ENCODE assay signal across 8 mouse cellular contexts in the genomic region with DNA sequence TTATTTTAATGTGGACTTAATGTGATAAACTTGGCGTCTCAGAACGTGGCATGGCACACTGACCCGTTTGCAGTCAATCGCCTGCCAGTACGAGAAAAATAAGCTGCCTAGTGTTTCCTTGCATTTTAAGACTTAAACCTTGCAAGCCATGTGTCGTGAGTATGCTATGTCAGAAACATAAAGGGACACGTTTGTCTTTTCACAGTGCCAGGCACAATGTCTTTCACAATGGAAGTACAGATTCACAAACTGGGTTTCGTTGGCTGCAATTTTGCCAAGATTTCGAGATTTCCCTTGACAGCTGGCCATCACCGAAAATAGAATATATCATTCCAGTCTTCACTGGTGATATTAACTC. TPM values are rescaled to one million over a fixed set of nuclear protein-coding genes. Genes with fewer than 3 reads are reported as not detected.
DNase-seq lines count a peak whose midpoint lies in the region; ATAC-seq and TF ChIP-seq lines count a peak whose summit lies in the region.

No protein-coding gene starts in this region.

- no peak for TF ChIP-seq CTCF in cerebellum, adult 2 months (IDR thresholded peaks at IDR 0.05; ENCODE audit: borderline replicate concordance, insufficient read depth, low read depth, low read length)
- no peak for TF ChIP-seq CTCF in small intestine, adult 2 months (IDR thresholded peaks at IDR 0.05; ENCODE audit: extremely low read depth, insufficient read length, insufficient replicate concordance, low read depth, low read length)

- H3K9ac ChIP-seq in limb, embryonic 11.5 days (ENCODE audit: low read length): peak overlapping the region; percentile 92

- no peak for DNase-seq in cerebellum, adult 2 months
- DNase-seq in cerebellum, postnatal 10 days: no peak
- DNase-seq in limb, embryonic 11.5 days (ENCODE audit: low spot score): no peak
- DNase-seq in T-cell, adult 2 months (ENCODE audit: low spot score): no peak
- DNase-seq in adrenal gland, adult 18-20 months (ENCODE audit: low spot score in 2 of 2): no peak

- no peaks in the 10 kb centered on the region for H3K4me1 ChIP-seq in cerebellum, adult 2 months (ENCODE audit: control insufficient read depth, insufficient read depth, low read length)
- H3K4me1 ChIP-seq in megakaryocyte, embryonic 14.5 days: peaks cover 61% of the 10 kb centered on the region
- peaks cover 7% of the 10 kb centered on the region for H3K4me1 ChIP-seq in limb, embryonic 11.5 days (ENCODE audit: control insufficient read depth, insufficient read depth, low read length)
- H3K4me1 ChIP-seq in small intestine, adult 2 months (ENCODE audit: control insufficient read depth, insufficient read depth, insufficient read length, low read length): peaks cover 15% of the 10 kb centered on the region; the same call in 1 of the 2 replicates

- 2% methylated on average over 10 of the region's 10 CpGs for WGBS in cerebellum, adult 2 months
- WGBS in limb, embryonic 11.5 days: 26% methylated on average over 10 of the region's 10 CpGs
- 5% methylated on average over 10 of the region's 10 CpGs for WGBS in small intestine, adult 2 months

- TF ChIP-seq POLR2A in cerebellum, adult 2 months (IDR thresholded peaks at IDR 0.05; ENCODE audit: borderline replicate concordance, insufficient read depth, low read length): no peak
- no peak for TF ChIP-seq POLR2A in small intestine, adult 2 months (IDR thresholded peaks at IDR 0.05; ENCODE audit: low read depth, low read length)

- H3K4me2 ChIP-seq in limb, embryonic 11.5 days (ENCODE audit: low read depth, severe bottlenecking): peak overlapping the region; percentile 74

- H3K4me3 ChIP-seq in cerebellum, adult 2 months (replicated peaks; ENCODE audit: insufficient read depth, low read depth, low read length): peak overlapping the region; percentile 75
- peak overlapping the region; percentile 95 for H3K4me3 ChIP-seq in megakaryocyte, embryonic 14.5 days (replicated peaks)
- peak overlapping the region; percentile 87 for H3K4me3 ChIP-seq in limb, embryonic 11.5 days (ENCODE audit: low read depth, low read length)
- peak overlapping the region; percentile 97 for H3K4me3 ChIP-seq in small intestine, adult 2 months (ENCODE audit: low read depth, low read length)

- peaks cover 3% of the 10 kb centered on the region for H3K36me3 ChIP-seq in megakaryocyte, embryonic 14.5 days (replicated peaks; ENCODE audit: low read length)
- no peaks in the 10 kb centered on the region for H3K36me3 ChIP-seq in limb, embryonic 11.5 days (ENCODE audit: control insufficient read depth, insufficient read depth, low read length)
- H3K36me3 ChIP-seq in small intestine, adult 2 months (ENCODE audit: control insufficient read depth, insufficient read depth, low read length): no peaks in the 10 kb centered on the region

- no peaks in the 10 kb centered on the region for H3K9me3 ChIP-seq in megakaryocyte, embryonic 14.5 days
- no peaks in the 10 kb centered on the region for H3K9me3 ChIP-seq in limb, embryonic 11.5 days (ENCODE audit: control insufficient read depth, low read length)

- H3K27me3 ChIP-seq in cerebellum, adult 2 months (ENCODE audit: control insufficient read depth, insufficient read depth, low read length): no peaks in the 10 kb centered on the region
- H3K27me3 ChIP-seq in megakaryocyte, embryonic 14.5 days (replicated peaks): no peaks in the 10 kb centered on the region
- no peaks in the 10 kb centered on the region for H3K27me3 ChIP-seq in limb, embryonic 11.5 days (ENCODE audit: control insufficient read depth, insufficient read depth, low read length)
- H3K27me3 ChIP-seq in small intestine, adult 2 months (ENCODE audit: control insufficient read depth, insufficient read depth, low read length): no peaks in the 10 kb centered on the region

- H3K27ac ChIP-seq in cerebellum, adult 2 months (ENCODE audit: insufficient read depth, low read length): peak overlapping the region; percentile 63; the same call in 1 of the 2 replicates
- peak overlapping the region; percentile 71 for H3K27ac ChIP-seq in limb, embryonic 11.5 days (replicated peaks; ENCODE audit: low read depth, low read length)
- peak overlapping the region; percentile 79 for H3K27ac ChIP-seq in small intestine, adult 2 months (ENCODE audit: insufficient read depth, low read depth, low read length)

- no peak for ATAC-seq in megakaryocyte, adult 5-6 weeks (ENCODE audit: poor library complexity, severe bottlenecking)
- ATAC-seq in limb, embryonic 11.5 days (ENCODE audit: insufficient number of reproducible peaks, low FRiP score, low TSS enrichment, low read depth): no peak

RNA-seq across cellular contexts. Expression of a gene that starts 0.7 kb away (rescaled TPM):
- polyA plus RNA-seq in cerebellum, adult 2 months (2012; rRNA removed): 102 and 111 TPM in 2 replicates
- polyA plus RNA-seq in megakaryocyte, embryonic 14.5 days (2012; ENCODE audit: insufficient read depth, low replicate concordance): 20.3 and 30.8 TPM in 2 replicates
- total RNA-seq in megakaryocyte, adult 5-6 weeks (2015): 65.8 and 70.1 TPM in 2 replicates
- 81.0 and 89.2 TPM in 2 replicates for total RNA-seq in megakaryocyte, adult 5-6 weeks (2017)
- 50.0 and 51.5 TPM in 2 replicates for polyA plus RNA-seq in limb, embryonic 11.5 days (2014; fragmentation: Nextera tagmentation; extraction: Ambion mirVana)
- polyA plus RNA-seq in small intestine, adult 2 months (2012; rRNA removed): 22.9 and 48.7 TPM in 2 replicates
- total RNA-seq in adrenal gland, adult 18-20 months (2021): 100 to 1,000 TPM; 111 to 147 TPM

RNA-seq across cellular contexts. Expression of a gene that starts 5.3 kb away (rescaled TPM):
- polyA plus RNA-seq in cerebellum, adult 2 months (2012; rRNA removed): 25.1 and 25.3 TPM in 2 replicates
- polyA plus RNA-seq in megakaryocyte, embryonic 14.5 days (2012; ENCODE audit: insufficient read depth, low replicate concordance): 21.6 and 33.2 TPM in 2 replicates
- 37.5 and 39.4 TPM in 2 replicates for total RNA-seq in megakaryocyte, adult 5-6 weeks (2015)
- 53.6 and 57.3 TPM in 2 replicates for total RNA-seq in megakaryocyte, adult 5-6 weeks (2017)
- polyA plus RNA-seq in limb, embryonic 11.5 days (2014; fragmentation: Nextera tagmentation; extraction: Ambion mirVana): 201 and 206 TPM in 2 replicates
- 16.3 and 26.0 TPM in 2 replicates for polyA plus RNA-seq in small intestine, adult 2 months (2012; rRNA removed)
- 10 to 100 TPM; 21.3 to 22.4 TPM for total RNA-seq in adrenal gland, adult 18-20 months (2021)

RNA-seq across cellular contexts. Expression of a gene that starts 31.4 kb away (rescaled TPM):
- polyA plus RNA-seq in cerebellum, adult 2 months (2012; rRNA removed): 7.5 and 8.4 TPM in 2 replicates
- 13.0 and 15.2 TPM in 2 replicates for polyA plus RNA-seq in megakaryocyte, embryonic 14.5 days (2012; ENCODE audit: insufficient read depth, low replicate concordance)
- 0.25 TPM in 1 of 2 replicates, not detected in the other for total RNA-seq in megakaryocyte, adult 5-6 weeks (2015)
- not detected in 2 replicates for total RNA-seq in megakaryocyte, adult 5-6 weeks (2017)
- 3.0 and 4.1 TPM in 2 replicates for polyA plus RNA-seq in limb, embryonic 11.5 days (2014; fragmentation: Nextera tagmentation; extraction: Ambion mirVana)
- 0.71 and 2.3 TPM in 2 replicates for polyA plus RNA-seq in small intestine, adult 2 months (2012; rRNA removed)
- total RNA-seq in adrenal gland, adult 18-20 months (2021): under 1 TPM; 0.33 to 0.35 TPM

RNA-seq across cellular contexts. Expression of a gene that starts 48.2 kb away (rescaled TPM):
- polyA plus RNA-seq in cerebellum, adult 2 months (2012; rRNA removed): 0.75 and 1.0 TPM in 2 replicates
- 1.6 and 4.7 TPM in 2 replicates for polyA plus RNA-seq in megakaryocyte, embryonic 14.5 days (2012; ENCODE audit: insufficient read depth, low replicate concordance)
- 32.6 and 44.2 TPM in 2 replicates for total RNA-seq in megakaryocyte, adult 5-6 weeks (2015)
- total RNA-seq in megakaryocyte, adult 5-6 weeks (2017): 59.2 and 64.7 TPM in 2 replicates
- polyA plus RNA-seq in limb, embryonic 11.5 days (2014; fragmentation: Nextera tagmentation; extraction: Ambion mirVana): 0.19 and 0.21 TPM in 2 replicates
- 1.6 and 4.7 TPM in 2 replicates for polyA plus RNA-seq in small intestine, adult 2 months (2012; rRNA removed)
- 10 to 100 TPM; 16.8 to 52.3 TPM for total RNA-seq in adrenal gland, adult 18-20 months (2021)
